Mouse (Mus musculus): ENCODE measurements around the gene Lrrc36.

The Lrrc36 gene

GRCm38 (mm10) chr8:105468002-105468720, 54.8 kb downstream of the Lrrc36 start:
- DNase-seq: no peak

GRCm38 (mm10) chr8:105469041-105469695, 55.8 kb downstream of the Lrrc36 start:
- peak; percentile 58 to 74 for DNase-seq

GRCm38 (mm10) chr8:105469816-105470215, 56.4 kb downstream of the Lrrc36 start:
- DNase-seq: peak in 1 of 2 experiments; percentile 13

GRCm38 (mm10) chr8:105470262-105470661, 56.9 kb downstream of the Lrrc36 start:
- DNase-seq: peak in 1 of 2 experiments; percentile 20

GRCm38 (mm10) chr8:105470681-105471313, 57.4 kb downstream of the Lrrc36 start:
- DNase-seq: peak in 1 of 2 experiments; percentile 24

GRCm38 (mm10) chr8:105471314-105472015, 58.1 kb downstream of the Lrrc36 start, which contains the start of gene Tppp3:
TSS of gene Tppp3 (minus strand) at chr8:105471526.
- DNase-seq: peak; percentile 98

- DNase-seq: peak in 1 of 2 experiments; percentile 28
These were observed 59.1 kb downstream of the Lrrc36 start for GRCm38 (mm10) chr8:105472414-105472932.

- peak in 1 of 2 experiments; percentile 22 for DNase-seq
These were observed 59.6 kb downstream of the Lrrc36 start for GRCm38 (mm10) chr8:105472983-105473382.

- DNase-seq: peak; percentile 74 to 87
These were observed 60.6 kb downstream of the Lrrc36 start for GRCm38 (mm10) chr8:105473816-105474606.

GRCm38 (mm10) chr8:105474680-105475079, 61.3 kb downstream of the Lrrc36 start:
- DNase-seq: peak in 1 of 2 experiments; percentile 35

- peak in 1 of 2 experiments; percentile 72 for DNase-seq
These were observed 61.9 kb downstream of the Lrrc36 start for GRCm38 (mm10) chr8:105475254-105475653.

- peak in 1 of 2 experiments; percentile 18 for DNase-seq
These were observed 62.4 kb downstream of the Lrrc36 start for GRCm38 (mm10) chr8:105475742-105476141.

GRCm38 (mm10) chr8:105476161-105476560, 62.8 kb downstream of the Lrrc36 start:
- no peak for DNase-seq

- peak; percentile 78 to 82 for DNase-seq
These were observed 63.5 kb downstream of the Lrrc36 start for GRCm38 (mm10) chr8:105476628-105477413.

- DNase-seq: no peak
These were observed 64.4 kb downstream of the Lrrc36 start for GRCm38 (mm10) chr8:105477792-105478191.

- no peak for DNase-seq
These were observed 67.6 kb downstream of the Lrrc36 start for GRCm38 (mm10) chr8:105481013-105481412.

GRCm38 (mm10) chr8:105481453-105481852, 68.1 kb downstream of the Lrrc36 start:
- DNase-seq: peak; percentile 55 to 68

GRCm38 (mm10) chr8:105482123-105482522, 68.8 kb downstream of the Lrrc36 start:
- DNase-seq: no peak

- peak; percentile 75 to 77 for DNase-seq
These were observed 70.0 kb downstream of the Lrrc36 start for GRCm38 (mm10) chr8:105483212-105484029.

- DNase-seq: no peak
These were observed 70.6 kb downstream of the Lrrc36 start for GRCm38 (mm10) chr8:105484030-105484368.
